Mouse (Mus musculus) spleen, adult 2 months (tissue): ENCODE measurements around the gene Btd.

Source experiments
- CTCF ChIP-seq: fragments of 200-500 bp; IDR thresholded peaks from 2 replicates; pipeline ENCODE4 v1.5.1; 2011; ENCODE audit warnings: mild to moderate bottlenecking, inconsistent platforms; ENCODE audit not compliant: insufficient read depth, insufficient read length, insufficient replicate concordance; ENCODE audit errors: extremely low read depth
- POLR2A ChIP-seq: fragments of 200-500 bp; IDR thresholded peaks from 2 replicates; pipeline ENCODE4 v1.6.1; 2011; ENCODE audit warnings: low read depth, low read length, inconsistent platforms

DNA sequence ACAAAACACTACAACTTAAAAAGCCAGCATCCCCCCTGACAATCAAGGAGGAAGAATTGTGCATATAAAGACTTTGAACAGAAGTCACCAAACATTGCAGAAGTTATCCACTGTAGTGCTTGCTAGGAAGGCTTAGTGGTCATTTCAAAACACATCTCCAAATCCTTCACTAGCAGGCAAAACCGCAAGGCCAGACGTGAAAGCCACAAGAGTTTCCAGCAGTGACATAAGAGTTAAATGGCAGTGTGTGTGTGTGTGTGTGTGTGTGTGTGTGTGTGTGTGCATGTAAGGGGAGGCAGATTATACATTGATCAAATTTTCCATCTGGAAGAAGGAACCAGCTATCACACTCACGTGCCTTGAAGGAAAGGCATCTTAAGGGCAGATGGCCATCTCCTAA lies 22.8 kb upstream of the Btd start:
- no peak for TF ChIP-seq POLR2A
- no peak for TF ChIP-seq CTCF
